Mouse (Mus musculus) spleen, embryonic (tissue): ENCODE data around the gene Tex38.

Experiments
- CTCF ChIA-PET: fragments of 350-600 bp; sonication (Branson Sonifier 250); formaldehyde crosslinking; loops from one replicate; lab custom pipeline; 2022; lab: Charles Lee

Tex38 gene

DNA sequence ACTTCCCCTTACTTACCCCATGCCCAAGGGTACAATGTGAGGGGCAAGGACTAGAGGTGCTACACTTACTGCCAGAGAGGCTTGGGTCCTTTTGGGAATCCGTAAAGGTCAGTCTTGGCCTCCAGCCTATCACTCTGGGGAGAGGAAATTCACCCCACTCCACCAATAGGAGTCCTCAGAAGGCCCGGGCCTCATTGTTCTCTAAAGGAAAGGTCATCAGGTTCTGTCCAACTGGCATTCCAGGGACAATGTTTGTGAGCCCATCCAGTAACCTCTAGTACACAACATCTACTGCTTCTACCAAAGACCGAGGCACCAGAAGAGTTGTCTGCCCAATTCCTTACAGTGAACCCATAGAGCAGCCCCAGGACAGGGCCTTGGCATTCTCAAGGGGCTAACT, at the start of gene Tex38:
Gene Tex38, minus strand, starts transcription at position 101 of the 400 bp plus-strand sequence.
- CTCF ChIA-PET, result no interaction called here

DNA sequence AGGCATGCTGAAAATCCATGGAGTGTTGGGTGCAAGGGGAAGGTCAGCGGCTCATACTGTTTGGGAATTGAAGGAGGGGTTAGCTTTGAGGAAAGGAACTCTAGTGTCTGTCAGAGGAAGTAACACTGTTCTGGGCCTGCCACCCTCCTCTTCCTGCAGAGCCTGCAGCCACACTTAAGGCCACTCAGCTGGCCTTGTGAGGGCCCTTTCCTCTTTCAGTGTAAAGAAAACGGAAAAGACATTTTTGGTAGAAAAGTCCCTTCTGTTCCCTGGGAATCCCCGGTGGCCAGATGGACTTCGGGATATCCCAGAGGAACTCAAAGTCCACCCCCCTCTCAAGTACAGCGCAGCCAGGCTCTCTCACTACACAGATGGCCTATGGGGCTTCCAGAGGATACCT, 49.7 kb upstream of the Tex38 start:
- CTCF ChIA-PET, result interaction anchor here (1.5 kb wide), 1 partner anchor 9 kb away, joined by 4 read pairs; the partner anchor contains the start of gene Mknk1

DNA sequence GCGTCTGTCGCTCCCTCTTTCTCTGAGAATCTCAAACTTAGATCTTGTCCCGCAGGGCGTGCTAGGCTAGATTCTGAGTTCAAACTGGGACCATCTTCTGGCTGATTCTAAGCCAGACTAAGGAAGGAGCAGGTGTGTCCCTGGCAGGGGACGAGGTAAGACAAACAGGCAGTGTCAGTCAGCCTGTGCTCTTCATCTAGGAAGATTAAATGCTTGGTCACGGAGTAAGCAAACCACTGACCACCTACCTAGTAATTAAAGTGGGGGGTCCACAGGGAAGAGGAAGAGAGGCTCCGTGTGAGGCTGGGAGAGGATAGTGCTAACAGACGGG, 47.7 kb upstream of the Tex38 start:
- CTCF ChIA-PET, result interaction anchor here (0.9 to 1.5 kb wide), 2 partner anchors 10 to 11 kb away, joined by 3 read pairs; no protein-coding TSS in a partner anchor

DNA sequence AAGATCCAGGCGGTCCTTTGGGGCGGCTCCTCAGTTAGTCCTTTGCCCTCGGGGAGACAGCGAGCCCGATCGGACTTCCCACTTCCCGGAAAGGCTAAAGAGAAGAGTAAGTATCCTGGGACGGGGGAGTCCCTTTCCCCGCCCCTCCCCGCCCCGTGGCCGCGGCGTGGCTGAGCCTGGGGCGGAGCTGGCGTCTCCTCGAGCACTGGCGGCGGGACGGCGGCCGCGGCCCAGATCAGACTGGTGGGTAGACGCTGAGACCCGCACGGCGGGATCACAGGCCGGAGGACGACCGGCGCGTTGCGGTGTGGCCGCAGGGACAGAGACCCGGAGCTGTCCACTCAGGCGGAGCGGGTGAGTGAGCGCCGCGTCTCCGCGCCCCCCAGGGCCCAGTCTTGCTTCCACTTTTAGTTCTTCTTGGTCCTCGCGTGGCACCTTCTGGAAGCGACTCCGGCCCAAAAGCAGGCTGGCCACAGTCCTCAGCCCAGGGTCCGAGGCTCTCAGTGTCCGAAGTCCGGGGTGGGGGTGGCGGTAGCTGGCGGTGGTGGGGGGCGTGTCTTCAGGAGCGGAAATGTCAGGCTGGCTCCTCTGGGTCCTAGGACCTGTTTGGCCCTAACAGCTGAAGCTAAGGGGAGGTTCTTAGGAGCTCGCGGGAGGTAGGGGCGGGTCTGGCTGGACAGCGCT, 47.2 kb upstream of the Tex38 start, which contains the start of gene Mob3c:
Gene Mob3c, plus strand, starts transcription at position 205 of the 684 bp plus-strand sequence.
- CTCF ChIA-PET, result interaction anchor here (0.9 to 1.5 kb wide), 2 partner anchors 9 to 12 kb away, joined by 3 read pairs; no protein-coding TSS in a partner anchor

DNA sequence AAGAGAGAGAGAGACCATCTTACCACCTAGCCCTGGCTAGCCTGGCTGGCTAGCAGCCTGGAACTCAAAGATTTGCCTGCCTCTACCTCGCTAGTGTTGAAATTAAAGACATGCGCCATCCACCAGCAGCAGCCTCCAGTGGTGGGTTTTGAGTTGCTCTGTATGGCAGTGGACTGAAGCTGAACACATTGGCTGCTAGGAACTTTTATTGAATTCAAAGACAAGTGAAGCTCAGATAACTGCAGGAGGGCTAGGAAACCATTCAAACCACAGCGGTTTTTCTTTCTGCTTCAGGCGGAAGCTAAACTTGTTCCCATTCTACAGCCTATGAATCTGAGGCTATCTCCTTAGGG, 46.7 kb upstream of the Tex38 start:
- CTCF ChIA-PET, result no interaction called here

DNA sequence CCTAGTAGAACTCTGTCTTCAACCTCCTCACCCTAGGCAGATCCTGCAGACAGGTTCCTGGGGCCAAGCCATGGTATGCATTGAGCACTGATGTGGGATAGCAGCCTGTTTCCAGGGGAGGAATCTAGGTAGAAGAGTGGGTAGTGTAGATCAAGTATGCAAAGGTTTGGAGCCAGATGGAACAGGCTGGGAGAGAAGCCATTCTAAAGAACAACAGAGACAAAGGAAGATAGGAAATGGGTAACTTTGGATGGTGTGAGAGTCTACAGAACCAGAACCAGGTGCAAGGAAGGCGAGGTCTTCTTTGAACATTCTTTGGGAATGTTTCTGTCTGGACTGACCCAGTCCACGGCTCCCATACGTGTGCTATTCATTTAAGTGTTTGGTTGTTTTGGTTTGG, 46.2 kb upstream of the Tex38 start:
- CTCF ChIA-PET, result no interaction called here

DNA sequence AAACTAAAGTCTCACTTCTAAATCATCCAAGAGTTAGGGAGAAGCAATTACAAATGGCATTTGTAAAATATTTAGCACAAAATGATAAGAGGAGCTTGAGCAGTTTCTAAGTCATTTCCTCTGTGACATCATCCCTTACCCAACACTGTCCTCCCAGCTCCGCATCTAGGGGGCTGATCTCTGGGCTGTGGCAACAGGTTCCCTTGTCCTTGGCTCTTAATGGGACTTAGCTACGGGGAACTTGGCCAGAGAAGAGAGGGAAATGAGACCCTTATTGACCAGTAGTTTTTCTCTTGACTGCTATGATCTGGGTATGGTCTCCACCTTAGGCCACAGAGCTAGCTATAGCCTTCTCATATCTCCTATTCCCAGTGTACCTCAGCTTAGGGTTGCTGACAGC, 44.5 kb upstream of the Tex38 start:
- CTCF ChIA-PET, result no interaction called here

DNA sequence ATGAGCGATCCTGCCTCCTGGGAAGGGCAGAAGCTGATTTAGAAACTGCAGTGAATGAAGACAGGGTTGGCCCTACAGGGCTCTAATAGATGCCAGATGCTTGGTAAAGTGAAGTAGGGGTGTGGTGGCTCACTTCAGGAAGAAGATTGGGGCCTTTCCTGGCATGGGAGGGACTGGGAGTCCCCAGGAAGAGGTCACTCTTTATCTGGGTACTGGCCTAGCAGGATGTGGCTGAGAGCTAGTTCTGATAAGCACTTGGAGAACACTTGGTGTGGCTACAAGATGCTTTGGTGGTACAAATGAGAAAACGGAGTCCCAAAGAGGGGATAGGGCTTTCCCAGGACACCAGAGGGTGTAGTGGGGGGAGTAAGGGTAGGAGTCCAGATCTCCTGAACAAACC, 43.4 kb upstream of the Tex38 start:
- CTCF ChIA-PET, result no interaction called here

DNA sequence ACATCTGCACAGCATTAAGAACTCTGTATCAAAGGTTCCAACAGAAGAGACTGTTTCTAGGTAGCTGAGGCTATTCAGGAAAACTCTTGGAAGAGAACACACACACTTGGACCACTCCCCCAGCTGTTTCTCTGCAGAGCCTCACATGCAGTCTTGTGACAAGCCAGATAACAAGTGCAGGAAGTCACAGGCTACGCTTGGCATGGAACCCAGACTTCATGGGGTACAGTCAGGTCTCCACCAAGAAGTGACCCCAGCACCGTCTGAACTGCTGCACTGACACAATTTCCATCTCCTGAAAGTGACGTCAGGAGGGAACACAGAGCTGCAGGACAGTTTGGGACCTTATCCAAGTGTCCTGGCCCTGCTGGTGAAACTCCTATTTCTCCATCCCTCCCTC, 41.1 kb upstream of the Tex38 start:
- CTCF ChIA-PET, result no interaction called here

DNA sequence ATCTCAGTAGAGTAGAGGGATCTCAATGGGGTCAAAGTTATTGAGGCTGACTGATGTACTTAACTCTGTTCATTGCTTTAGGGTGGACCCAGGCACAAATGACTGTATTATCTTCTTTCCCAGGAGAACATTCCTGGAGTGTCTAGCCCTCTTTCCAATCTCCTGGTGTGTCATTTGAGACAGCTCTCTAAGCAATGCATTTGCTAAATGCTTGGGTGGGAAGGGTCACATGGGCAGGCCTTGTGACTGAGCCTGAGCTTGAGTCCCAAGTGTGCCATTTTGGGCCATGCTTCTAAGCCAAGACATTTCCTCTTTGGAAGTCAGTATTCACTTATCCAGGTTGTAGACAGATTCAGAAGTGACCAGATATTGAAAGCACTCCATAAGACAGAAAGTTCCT, 40.6 kb upstream of the Tex38 start:
- CTCF ChIA-PET, result no interaction called here

DNA sequence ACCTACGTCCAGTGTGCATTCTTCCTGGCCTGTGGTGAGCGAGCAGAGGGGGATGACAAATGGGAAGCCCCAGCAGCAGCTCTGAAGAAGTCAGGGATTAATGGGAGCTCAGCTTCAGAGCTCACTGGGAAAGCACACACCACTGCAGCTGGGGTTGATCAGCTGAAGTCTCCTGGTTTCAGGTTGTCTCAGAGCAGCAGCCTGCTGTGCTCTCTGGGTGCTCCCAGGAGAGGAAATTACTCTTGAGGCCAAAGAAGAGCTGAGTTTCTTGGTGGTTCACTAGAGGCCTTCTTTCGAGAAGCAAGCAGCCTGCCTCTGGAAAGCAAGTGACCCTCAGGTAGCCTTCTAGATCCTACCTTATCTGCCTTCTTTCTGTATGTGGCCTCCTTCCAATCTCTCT, 40.1 kb upstream of the Tex38 start:
- CTCF ChIA-PET, result no interaction called here

DNA sequence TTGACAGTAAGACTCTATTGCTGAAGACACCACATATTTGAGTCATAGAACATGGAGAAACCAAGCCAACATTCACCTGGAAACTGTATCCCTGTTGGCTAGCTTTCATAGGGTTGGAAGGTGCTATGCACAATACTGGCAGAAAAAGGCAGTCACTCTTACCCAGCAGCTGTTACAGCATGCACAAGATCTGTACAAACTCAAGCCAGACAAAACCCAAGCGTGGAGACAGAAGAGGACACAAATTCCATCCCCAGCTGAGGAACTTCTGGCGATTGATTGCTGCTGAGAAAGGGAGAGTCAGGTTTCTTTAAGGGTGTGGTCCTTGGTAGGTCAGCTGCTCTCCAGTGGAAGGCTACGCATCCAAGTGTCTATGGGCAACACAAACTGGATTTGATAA, 39.4 kb upstream of the Tex38 start:
- CTCF ChIA-PET, result no interaction called here

DNA sequence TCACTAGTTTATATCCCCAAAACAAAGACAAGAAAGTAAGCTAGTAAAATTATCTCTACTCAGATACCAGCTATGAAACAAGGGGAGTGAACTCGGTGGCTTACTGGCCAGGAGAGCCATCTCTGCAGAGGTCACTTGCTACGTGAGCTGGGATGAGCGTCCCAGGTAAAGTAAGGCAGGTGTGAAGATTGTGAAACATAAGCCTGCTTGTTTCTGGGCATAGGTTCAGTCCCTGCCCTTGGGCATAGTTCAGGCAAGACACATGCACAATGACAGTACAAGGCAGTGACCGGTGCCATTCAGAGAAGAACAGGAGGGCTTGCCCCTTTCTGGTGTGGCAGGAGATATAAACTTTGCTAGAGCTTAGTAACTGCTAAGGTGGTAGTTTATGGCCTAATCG, 34.8 kb upstream of the Tex38 start:
- CTCF ChIA-PET, result no interaction called here

DNA sequence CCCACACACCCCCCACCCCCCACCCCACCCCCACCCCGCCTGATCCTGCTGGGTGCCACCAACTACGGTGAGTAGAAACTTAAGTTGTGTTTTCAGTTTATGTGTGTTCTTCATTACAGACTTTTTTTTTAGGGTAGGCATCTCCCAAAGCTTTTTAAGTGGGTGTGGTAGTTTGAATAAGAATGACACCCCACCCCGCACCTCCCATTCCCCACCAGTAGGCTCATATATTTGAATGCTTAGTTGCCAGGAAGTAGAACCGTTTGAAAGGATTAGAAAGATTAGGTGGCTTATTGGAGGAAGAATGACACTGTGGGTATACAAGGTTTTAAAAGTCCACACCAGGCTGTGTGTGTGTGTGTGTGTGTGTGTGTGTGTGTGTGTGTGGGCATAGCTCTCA, 31.5 kb upstream of the Tex38 start:
- CTCF ChIA-PET, result no interaction called here

DNA sequence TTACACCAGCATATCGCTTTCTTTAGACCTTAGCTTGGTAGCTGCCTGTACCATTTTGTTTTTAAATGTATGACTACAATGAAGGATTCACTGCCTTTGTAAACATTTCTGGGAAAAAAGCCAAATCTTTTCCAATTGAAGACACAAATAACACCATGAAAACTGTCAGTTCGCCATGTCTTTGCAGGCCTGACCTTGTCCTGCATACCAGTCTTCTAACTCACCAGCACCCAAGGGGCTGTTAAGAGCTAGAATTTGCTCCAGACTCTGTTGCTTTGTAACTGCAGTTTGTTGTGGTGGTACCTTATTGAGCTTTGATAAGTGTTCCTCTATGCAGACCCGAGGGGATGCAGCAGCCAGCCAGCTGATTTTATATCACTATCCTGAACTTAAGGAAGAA, 19.2 kb upstream of the Tex38 start:
- CTCF ChIA-PET, result no interaction called here

DNA sequence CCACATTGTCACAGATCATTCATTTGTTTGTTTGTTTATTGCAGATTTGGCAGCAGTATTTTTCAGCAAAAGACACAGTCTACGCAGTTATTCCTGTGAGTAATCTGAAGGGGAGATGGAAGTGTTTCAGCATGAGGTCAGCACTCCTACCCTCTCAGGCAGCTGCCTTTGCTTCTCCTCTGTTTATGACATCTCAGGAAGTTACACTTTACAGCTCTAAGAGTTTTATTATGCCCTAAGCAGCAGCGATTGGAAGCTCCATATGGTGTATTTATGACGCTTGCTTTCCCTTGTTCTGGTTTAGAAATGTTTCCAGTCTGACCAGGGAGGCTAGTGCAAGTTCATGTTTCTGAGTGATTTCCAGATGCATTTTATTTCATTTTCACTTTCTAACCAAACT, 14.5 kb upstream of the Tex38 start:
- CTCF ChIA-PET, result interaction anchor here (0.6 kb wide), 1 partner anchor 17 kb away, joined by 4 read pairs; no protein-coding TSS in a partner anchor

DNA sequence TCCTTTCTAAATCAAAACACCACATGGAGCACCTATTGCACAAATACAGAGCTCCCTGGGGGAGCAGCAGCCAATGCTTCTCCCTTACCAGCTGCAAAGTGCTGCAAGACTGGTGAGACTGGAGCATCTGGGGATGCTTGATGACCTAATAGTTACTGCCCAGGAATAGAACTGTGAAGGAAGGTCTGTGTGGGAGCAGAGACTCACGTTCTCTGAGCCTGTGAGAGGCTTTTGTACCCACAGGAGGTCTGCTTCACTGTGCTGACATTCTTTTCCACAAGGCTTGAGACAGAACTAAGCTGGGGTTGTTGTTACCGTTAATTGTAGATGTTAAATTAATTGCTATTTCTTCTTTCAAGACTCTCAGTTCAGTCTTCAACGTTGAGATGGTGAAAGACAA, 10.0 kb upstream of the Tex38 start:
- CTCF ChIA-PET, result no interaction called here

DNA sequence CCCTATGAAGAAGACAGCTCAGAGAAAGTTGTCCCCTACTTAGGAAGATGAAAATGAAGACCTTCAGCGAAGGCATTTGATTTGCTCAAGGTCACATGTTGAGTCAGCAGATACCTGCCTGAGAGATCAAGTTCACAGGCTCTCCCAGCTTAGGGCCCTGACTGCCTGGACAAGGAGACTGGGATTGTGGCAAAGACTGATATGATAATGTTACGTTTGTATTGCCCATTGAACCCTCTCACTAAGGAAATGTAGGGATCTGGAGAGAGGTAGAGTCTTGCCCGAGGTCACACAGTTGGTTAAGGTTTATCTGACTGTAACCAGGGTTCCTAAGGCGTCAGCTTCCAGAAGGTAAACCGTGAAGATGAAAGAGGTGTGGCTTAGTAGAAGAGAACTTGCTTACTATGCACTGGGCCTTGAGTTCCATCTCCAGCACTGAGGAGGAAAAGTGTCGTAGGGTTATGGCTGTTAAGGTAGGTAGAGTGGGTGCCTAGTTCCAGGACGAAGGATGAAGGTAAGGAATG, 4.8 kb upstream of the Tex38 start:
- CTCF ChIA-PET, result no interaction called here

DNA sequence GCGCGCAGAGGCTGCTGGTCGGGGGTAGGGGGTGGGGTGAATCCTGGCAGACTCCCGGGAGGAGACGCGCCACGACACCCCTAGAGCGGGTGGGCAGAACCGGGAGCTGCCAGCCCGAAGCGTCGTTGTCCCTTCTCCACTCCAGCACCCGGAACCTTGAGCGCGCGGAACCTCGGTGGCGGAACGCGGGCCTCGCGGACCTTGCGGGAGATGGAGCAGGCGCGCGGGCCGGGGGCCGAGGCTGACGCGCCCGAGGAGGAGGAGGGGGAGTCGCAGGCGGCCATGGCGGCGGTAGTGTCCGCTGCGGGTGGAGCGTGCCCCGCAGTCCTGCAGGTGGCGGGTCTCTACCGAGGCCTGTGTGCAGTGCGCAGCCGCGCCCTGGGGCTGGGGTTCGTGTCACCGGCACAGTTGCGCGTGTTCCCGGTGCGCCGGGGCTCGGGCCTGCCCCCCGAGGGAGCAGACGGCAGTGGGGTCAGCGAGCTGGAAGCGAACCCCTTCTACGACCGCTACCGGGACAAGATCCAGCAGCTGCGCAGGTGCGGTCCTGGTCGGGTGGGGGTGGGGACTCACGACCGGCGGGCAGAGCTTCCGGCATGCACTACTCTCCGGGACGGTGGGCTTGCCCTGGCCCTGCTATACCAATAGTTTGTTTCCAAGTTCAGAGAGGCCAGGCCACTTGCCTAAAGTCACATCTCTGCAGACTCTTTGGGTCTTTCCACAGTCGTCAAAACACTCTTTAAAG, 4.1 kb upstream of the Tex38 start, which contains the start of gene Atpaf1:
Gene Atpaf1, plus strand, starts transcription at position 44 of the 742 bp plus-strand sequence.
- CTCF ChIA-PET, result no interaction called here

DNA sequence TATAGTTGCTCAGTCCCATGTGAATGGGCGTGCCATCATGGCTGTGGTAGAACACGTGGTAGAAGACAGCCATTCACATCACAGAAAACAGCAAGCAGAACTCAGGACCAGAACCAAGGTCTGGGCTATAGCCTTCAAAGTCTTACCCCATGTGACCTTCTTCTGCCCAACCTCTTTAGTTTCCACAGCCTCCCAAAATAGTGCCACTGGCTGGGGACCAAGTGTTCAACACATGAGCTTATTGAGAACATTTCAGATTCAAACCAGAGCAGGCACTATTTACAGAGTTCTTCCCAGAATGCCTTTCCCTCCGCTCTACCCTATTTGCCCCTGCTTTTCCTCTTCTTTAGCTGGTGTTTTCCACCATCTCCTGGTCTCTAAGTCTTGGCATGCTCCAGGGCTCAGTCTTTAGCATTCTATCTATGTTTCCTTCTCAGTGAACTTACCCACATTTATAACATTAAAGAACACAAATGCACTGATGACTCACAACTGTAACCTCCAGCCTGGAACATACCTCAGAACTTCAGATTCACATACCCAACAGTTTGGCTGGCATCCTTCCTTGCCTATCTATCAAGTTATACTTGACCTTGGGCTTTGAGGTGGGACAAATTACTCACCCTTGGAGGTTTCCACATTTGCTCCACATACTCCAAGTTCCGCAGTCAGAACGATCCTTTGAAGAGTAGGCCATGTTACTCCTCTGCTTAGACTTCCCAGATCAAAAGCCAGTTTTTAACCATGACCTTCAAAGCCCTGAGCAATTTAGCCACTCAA, 1.4 kb upstream of the Tex38 start:
- CTCF ChIA-PET, result interaction anchor here (0.6 kb wide), 1 partner anchor 27 kb away, joined by 3 read pairs; no protein-coding TSS in a partner anchor

DNA sequence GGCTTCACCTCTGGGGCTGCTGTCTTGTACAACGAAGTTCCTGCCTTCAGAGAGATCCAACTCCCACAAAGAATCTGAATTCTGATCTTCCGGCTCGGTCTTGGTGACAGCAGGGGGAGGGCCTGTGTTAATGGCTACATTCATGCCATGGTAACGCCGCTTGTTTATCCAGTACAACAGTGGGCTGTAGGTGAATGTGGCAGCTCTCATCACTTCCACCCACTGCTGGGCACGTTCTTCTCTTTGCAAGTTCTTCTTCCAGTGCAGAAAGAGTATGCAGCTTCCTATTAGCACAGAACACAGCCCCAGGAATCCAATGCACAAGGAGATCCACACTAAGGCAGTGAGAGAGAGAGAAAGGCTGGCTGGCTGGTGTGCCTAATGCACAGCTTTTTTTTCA, 549 bp downstream of the Tex38 start:
- CTCF ChIA-PET, result no interaction called here

DNA sequence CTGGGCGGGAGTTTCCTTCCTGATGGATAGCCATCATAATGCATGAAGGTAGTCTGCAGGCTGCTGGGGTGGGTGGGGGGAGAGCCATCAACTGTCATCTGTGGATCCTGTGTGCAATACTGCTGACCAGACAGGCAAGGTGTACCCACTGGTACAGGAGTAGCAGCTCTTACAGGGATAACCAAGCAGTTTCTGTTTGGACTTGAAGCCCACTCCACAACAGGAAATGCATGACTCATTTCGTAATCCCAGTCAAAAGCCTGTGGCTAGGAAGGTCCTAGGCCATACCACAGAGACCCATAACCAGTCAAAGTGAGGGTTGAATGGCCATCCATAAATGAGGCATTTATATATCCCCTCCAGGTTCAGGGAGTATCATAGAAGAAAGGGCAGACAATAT, 3.2 kb downstream of the Tex38 start:
- CTCF ChIA-PET, result interaction anchor here (0.7 kb wide), 1 partner anchor 18 kb away, joined by 4 read pairs; no protein-coding TSS in a partner anchor
